Mouse (Mus musculus) spleen, adult 2 months (tissue): Measurements from ENCODE around the gene Cpm.

Source experiments
- CTCF ChIP-seq: fragments of 200-500 bp; IDR thresholded peaks from 2 replicates; pipeline ENCODE4 v1.5.1; 2011; ENCODE audit warnings: mild to moderate bottlenecking, inconsistent platforms; ENCODE audit not compliant: insufficient read depth, insufficient read length, insufficient replicate concordance; ENCODE audit errors: extremely low read depth
- POLR2A ChIP-seq: fragments of 200-500 bp; IDR thresholded peaks from 2 replicates; pipeline ENCODE4 v1.6.1; 2011; ENCODE audit warnings: low read depth, low read length, inconsistent platforms

DNA sequence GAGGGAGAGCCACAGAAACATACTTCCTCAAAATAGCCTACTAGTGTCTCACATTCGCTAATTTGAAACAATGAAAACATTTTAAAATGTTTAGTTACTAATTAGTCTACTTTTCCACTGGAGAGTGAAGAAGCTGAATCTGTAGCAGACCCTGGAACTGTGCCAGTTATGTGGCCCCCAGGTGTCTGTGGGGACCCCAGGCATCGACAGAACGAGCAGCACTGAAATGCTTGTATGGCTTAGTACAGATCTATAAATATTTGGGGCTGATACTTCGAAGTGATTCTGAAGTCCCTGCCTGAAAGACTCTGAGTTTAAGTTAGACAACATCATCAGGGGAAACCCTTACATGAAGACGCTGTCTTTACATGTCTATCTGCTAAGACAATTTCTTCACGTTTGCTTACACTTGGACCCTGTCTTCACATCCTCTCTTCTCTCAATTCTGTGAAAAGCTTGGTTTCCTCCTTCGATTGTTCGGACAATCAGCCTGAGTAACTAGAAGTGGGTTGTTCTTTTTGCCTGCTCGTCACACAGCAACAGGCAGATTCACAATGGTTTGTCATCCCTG lies 33.0 kb upstream of the Cpm start:
- TF ChIP-seq CTCF (no peak), POLR2A (no peak)
